Mouse (Mus musculus) thymus, postnatal 10 days (tissue): ENCODE results near the gene Olfr1322.

Experiments
- DNase-seq, 2 experiments: peaks; one replicate each; pipeline ENCODE4 v3.0.0; 2021; ENCODE audit warnings: low spot score in 2 of 2

The Olfr1322 gene

GRCm38 (mm10) chrX:49891383-49891782 is at the start of gene Olfr1322:
TSS of gene Olfr1322 (minus strand) at chrX:49891483.
- no peak for DNase-seq

DNA sequence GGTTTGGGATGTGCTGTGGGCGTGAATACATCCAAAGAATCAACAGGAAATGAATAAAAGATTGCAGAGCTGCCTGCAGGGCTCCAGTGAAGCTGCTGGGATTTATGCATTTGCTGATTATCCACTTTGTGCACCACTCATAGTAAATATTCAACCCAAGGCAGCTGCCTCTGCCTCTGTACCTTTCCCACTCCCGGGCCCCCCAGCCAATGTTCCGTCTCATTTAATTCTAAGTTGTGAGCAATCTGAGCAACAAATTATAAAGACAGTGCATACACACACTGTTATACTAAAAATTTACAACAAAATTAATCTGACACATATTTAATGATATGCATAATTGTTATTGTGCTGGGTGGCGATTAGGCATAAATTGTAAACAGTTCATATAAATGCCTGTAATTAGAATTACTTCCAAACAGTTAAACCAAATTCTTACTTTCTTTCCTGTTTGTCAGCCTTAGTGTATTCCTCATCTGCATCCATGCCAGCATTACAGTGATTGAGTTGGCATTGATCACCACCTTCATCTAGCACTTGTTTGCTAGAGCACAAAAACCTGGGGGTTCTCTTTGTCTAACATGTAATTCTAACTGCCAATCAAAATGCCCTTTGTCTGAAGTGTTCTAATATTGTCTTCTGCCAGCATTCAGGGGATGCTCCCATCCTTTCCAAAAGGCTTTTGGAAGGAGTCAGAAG is 13.5 kb downstream of the Olfr1322 start:
- DNase-seq, result no peak
